Mouse (Mus musculus) left cerebral cortex, adult 9 months (tissue): Measurements from ENCODE around the gene Capn5.
"Not testable (repeated sequence)": the region's sequence is repeated elsewhere in the genome, so short reads cannot be mapped to it uniquely, and the experiment has no call there.

Experiments used
- DNase-seq, 2 experiments: peaks; one replicate each; pipeline ENCODE4 v3.0.0; 2022; ENCODE audit warnings: low spot score in 2 of 2

Capn5 gene

DNA sequence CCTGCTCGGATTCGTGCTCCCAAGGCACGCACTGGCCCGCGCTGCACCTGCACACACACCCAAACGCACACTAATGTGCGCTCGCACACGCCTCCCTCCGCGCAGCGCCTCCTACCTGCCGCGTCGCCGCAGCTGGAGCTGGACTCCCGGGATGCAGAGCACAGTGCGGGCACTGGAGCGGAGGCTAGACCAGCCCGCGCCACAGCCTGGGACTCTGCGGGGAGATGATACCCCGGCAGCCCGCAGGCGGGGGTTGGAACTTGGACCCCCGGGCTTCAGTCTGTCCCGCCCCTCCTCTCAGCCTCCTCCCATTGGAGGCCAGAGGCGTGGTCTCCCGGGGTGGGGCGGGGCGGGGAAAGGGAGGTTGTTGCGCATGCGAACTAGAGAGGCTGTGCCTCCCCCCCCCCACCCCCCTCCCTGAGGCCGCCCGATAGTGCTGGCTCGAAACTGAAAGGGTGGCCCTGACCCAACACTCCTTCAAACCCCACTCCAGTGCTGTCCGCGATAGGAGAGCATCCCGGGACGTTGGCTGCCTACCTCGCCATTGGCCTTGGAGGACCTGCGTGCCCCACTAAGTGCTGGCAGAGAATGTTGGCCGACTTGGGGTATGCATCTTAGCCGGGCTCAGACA, at the start of gene Capn5:
Gene Capn5, minus strand, starts transcription at position 346 of the 631 bp plus-strand sequence.
- peak in 1 of 2 experiments; percentile 50 for DNase-seq

- DNase-seq = no peak
Measured at GRCm38 (mm10) chr7:98223796-98224195, 45.7 kb upstream of the Capn5 start.

DNA sequence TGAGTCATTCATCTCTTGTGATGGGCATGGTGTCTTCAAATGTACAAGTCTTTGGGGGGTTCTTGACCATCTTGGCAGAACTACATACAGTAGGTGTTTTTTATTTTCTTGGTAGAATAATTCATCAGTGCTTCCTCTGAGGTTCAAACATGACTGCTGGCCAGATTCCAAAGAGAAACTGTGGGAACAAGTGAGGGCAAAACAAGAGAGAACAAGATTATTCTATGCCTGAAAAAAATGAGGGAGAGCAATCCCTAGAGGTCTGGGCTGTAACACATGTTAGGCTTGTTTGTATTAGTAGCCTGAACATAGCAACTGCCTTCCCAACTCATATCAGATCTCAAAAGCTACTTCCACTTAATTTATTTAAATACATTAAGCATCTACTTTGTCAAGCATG, 38.6 kb upstream of the Capn5 start:
- DNase-seq = no peak

DNA sequence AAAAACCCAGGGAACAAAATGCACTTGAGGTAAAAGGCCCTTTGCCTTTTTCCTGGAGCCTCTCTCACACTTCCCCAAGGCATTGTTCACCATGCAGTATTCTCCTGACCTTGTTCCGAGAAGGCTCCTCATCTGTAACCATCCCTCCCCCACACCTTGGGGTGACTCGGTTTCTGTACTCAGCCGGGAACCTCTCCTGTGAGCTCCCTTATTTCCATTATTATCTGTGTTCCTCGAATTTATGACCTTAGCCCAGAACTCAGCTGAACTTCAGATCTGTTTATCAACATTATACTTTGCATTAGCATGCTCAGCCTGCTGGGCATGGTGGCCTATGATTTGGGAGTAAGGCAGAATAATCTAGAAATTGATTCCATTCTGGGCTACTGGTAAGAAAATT, 24.9 kb upstream of the Capn5 start:
- no peak for DNase-seq

DNA sequence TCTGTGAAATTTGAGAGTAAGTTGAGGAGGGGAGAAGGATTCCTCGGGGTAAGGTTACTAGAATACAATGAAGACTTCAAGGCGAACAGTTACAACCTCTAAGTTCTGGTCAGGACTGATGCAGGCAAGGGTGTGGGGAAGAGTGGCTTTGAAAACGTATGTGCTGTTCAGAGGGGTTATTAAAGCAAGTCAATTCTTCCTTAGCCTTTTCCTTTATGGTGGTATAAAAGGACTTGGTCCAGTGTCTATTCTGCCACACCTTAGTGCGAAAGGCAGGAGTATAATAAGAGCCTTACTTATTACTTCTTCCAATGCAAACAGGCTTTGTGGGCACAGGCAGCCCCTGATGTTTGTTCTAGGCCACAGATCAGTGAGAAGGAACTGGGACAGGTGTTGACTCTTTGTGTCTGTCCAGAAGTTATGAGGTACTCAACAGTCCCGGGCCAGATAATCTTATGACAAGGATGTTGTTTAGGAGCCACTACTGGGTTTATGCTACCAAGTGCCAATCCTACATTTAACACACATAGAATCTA, 23.5 kb upstream of the Capn5 start:
- no peak for DNase-seq

GRCm38 (mm10) chr7:98200396-98200795, 22.3 kb upstream of the Capn5 start:
- no peak for DNase-seq

DNA sequence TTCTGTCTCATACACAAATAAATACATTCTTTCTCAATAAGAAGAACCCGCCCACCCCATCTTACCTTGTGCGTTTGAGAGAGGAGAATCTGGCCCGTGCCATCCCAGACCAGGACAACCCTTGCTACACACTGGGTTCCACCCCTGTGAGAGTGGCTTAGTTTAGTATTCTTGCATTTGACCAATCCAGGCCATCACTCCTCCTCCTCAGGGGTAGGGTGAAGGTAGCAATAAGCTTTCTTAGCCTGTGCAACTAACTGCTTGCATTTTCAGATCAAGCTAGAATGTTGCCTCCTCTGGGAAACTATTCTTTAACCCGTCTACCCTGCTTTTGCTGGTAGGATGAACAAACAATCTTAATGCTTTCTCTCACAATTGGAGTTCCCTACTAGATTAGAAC, 21.3 kb upstream of the Capn5 start, which contains the start of gene B3gnt6:
Gene B3gnt6, minus strand, starts transcription at position 101 of the 400 bp plus-strand sequence.
- DNase-seq = no peak

DNA sequence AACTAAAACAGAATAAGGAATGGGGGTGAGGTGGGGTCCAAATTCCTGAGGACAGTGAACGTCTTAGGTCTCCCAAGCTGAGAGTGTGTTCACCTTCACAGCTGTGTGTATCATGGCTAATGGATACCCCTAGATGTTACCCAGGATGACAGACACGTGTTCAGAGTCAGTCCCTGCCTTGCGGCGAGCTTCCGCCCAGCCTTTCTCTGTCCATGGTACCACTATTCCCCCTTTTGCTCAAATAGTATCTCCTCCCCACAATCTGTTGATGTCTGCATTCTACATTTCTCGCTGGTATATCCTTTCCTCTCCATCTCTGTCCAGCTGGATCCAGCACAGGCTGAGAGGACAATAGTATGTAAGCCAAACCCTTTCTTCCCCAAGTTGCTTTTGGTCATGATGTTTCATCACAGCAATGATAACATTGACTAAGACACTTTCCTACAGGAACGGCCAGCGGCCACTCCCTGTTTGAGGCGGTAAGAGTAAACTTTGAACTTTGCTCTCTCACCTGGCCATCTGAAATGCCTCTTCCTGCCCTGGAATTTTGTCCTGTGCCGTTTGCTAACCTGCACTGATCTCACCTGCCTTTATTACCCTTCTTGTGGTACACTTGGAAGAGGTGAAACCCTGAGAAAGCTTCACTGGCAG, 17.2 kb upstream of the Capn5 start:
- no peak for DNase-seq

- DNase-seq = peak in 1 of 2 experiments; percentile 23
Measured at GRCm38 (mm10) chr7:98194026-98194792, 16.1 kb upstream of the Capn5 start.

- DNase-seq = peak in 1 of 2 experiments; percentile 17
Measured at GRCm38 (mm10) chr7:98193515-98194025, 15.5 kb upstream of the Capn5 start.

DNA sequence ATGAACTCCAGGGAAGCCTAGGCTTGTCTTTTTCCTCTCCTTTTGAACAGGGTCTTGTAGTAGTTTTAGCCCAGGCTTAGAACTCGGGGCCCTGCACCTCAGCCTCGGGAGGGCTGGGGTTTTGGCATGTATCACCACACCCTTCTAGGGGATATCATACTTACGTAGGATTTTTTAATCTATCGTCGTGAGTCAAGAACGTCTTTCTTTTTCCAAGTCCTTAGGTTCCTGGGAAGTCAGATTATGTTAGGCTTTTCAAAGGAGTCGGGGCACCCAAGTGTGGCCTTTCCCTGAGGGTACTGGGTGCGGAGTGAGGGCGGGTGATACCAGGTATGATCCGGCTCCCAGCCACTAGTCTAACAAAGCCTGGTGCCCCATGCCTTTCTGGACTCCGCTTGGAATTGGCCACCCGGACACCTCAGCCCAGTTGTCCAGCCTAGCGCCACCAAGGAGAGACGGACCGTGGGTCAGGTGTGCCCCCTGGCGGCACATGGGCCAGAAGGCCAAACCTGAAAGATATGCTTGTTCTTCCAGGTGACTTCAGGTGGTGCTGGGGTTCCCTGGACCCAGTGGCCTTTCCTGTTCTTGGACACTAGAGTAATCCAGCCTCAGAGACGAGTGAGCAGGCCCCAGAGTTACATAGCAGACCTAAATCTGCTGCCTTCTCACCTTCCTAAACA, 13.6 kb upstream of the Capn5 start:
- DNase-seq = no peak

GRCm38 (mm10) chr7:98190578-98190977, 12.5 kb upstream of the Capn5 start:
- no peak for DNase-seq

GRCm38 (mm10) chr7:98189745-98190144, 11.7 kb upstream of the Capn5 start:
- no peak for DNase-seq

- no peak for DNase-seq
Measured at GRCm38 (mm10) chr7:98188680-98189079, 10.6 kb upstream of the Capn5 start.

- no peak for DNase-seq
Measured at GRCm38 (mm10) chr7:98188238-98188637, 10.2 kb upstream of the Capn5 start.

DNA sequence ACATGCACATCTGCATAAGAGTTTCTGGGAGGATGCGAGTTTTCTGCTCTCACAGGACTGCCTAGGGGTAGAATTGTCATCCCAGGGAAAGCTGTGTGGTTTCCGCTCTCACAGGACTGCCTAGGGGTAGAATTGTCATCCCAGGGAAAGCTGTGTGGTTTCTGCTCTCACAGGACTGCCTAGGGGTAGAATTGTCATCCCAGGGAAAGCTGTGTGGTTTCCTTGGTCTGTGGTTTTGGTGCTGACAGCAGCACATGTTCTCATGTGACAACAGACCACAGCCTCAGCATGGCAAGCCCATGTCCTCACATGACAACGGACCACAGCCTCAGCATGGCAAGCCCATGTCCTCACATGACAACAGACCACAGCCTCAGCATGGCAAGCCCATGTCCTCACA, 9.3 kb upstream of the Capn5 start:
- not testable (repeated sequence) for DNase-seq

- peak; percentile 30 to 44 for DNase-seq
Measured at GRCm38 (mm10) chr7:98186637-98187036, 8.6 kb upstream of the Capn5 start.

DNA sequence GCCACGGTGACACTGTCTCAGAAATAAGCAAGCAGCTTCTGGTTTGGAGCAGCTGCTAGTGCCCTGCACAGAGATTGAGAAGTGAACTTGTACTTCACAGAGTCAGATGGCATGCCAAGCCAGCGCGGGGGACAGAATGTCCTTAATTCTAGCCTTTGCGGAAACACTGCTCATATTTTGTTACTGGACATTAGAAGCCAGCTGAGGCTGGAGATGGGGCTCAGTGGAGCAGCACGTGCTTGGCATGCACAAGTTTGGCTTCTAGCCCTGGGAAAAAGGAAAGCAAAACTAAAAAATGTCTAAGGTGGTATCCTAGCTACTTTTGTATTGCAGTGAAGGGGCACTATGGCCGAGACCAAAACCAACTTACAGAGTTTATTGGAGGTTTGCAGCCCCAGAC, 7.3 kb upstream of the Capn5 start:
- DNase-seq = no peak

GRCm38 (mm10) chr7:98178560-98179231, 622 bp upstream of the Capn5 start:
- DNase-seq = no peak

DNA sequence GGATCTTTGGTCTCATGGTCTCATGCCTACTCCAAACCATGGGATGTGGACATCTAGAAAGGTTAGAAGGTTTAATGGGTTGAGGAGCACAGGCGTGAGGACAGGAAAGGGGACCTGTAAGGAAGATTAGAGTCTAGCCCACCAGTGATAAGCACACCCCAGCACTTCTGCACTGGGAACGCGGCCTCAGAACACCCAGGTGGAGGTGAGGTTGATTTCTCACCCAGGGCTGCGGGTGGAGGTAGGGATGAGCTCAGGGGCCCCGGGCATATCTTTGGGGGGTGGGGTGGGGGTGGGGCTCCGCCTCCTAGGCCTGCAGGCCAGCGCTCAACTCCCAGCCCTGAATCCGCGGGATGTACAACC, 527 bp downstream of the Capn5 start:
- DNase-seq = no peak

GRCm38 (mm10) chr7:98177071-98177485, 996 bp downstream of the Capn5 start:
- no peak for DNase-seq
